In genomic region chr1:44567431-44567830, GRCm38 (mm10) we compare ENCODE assay signal across 31 mouse cellular contexts. TPM values are rescaled to one million over a fixed set of nuclear protein-coding genes. Genes with fewer than 3 reads are reported as not detected.
A peak's percentile ranks its signal among the peaks of the same experiment; 100 is the strongest.
DNase-seq lines count a peak whose midpoint lies in the region; ATAC-seq and TF ChIP-seq lines count a peak whose summit lies in the region.
"Had no signal": no experiment of that assay in that cellular context is flagged by ENCODE, and none has a peak within 500 bp of the region (broad histone marks: within the 10 kb centered on the region; RNA-seq: fewer than 3 reads in every experiment).

No protein-coding gene starts in this region.

- no peak overlapping the region for H3K4me3 ChIP-seq in kidney, postnatal 0 days (replicated peaks; ENCODE audit: low read depth, low read length)
- no peak overlapping the region for H3K4me3 ChIP-seq in embryonic fibroblast, embryonic 13.5 days (ENCODE audit: insufficient read depth, low read length)
- H3K4me3 ChIP-seq: embryonic facial prominence, embryonic 12.5 days; embryonic facial prominence, embryonic 15.5 days; erythroblast, embryonic 14.5 days; forebrain, embryonic 12.5 days; forebrain, embryonic 15.5 days; heart, embryonic 12.5 days; heart, embryonic 15.5 days; hindbrain, embryonic 10.5 days; hindbrain, embryonic 13.5 days had no signal

- no peaks in the 10 kb centered on the region for H3K9me3 ChIP-seq in kidney, postnatal 0 days (replicated peaks; ENCODE audit: low read length)
- H3K9me3 ChIP-seq: embryonic facial prominence, embryonic 12.5 days; embryonic facial prominence, embryonic 15.5 days; forebrain, embryonic 12.5 days; forebrain, embryonic 15.5 days; G1E; heart, embryonic 12.5 days; heart, embryonic 15.5 days; hindbrain, embryonic 10.5 days; hindbrain, embryonic 13.5 days had no signal

- H3K4me2 ChIP-seq in kidney, postnatal 0 days (ENCODE audit: low read length): no peak overlapping the region
- H3K4me2 ChIP-seq: embryonic facial prominence, embryonic 12.5 days; embryonic facial prominence, embryonic 15.5 days; forebrain, embryonic 12.5 days; forebrain, embryonic 15.5 days; heart, embryonic 12.5 days; heart, embryonic 15.5 days; hindbrain, embryonic 13.5 days had no signal

- H3K36me3 ChIP-seq in kidney, postnatal 0 days (ENCODE audit: insufficient read depth, low read length): no peaks in the 10 kb centered on the region
- H3K36me3 ChIP-seq: embryonic facial prominence, embryonic 12.5 days; embryonic facial prominence, embryonic 15.5 days; forebrain, embryonic 12.5 days; forebrain, embryonic 15.5 days; G1E; heart, embryonic 12.5 days; heart, embryonic 15.5 days; hindbrain, embryonic 10.5 days; hindbrain, embryonic 13.5 days had no signal

- H3K9ac ChIP-seq in kidney, postnatal 0 days (ENCODE audit: low read depth, low read length): no peak overlapping the region
- H3K9ac ChIP-seq: embryonic facial prominence, embryonic 12.5 days; embryonic facial prominence, embryonic 15.5 days; forebrain, embryonic 12.5 days; forebrain, embryonic 15.5 days; heart, embryonic 12.5 days; heart, embryonic 15.5 days; hindbrain, embryonic 13.5 days had no signal

- H3K27me3 ChIP-seq in kidney, postnatal 0 days (ENCODE audit: insufficient read depth, low read length): no peaks in the 10 kb centered on the region
- H3K27me3 ChIP-seq: CH12.LX; embryonic facial prominence, embryonic 12.5 days; embryonic facial prominence, embryonic 15.5 days; forebrain, embryonic 12.5 days; forebrain, embryonic 15.5 days; heart, embryonic 12.5 days; heart, embryonic 15.5 days; hindbrain, embryonic 13.5 days had no signal

- TF ChIP-seq POLR2A in embryonic fibroblast, embryonic 13.5 days (IDR thresholded peaks at IDR 0.05; ENCODE audit: low read depth, low read length): no peak

- TF ChIP-seq CTCF in kidney, postnatal 0 days (IDR thresholded peaks at IDR 0.05; ENCODE audit: low read depth): no peak
- no peak for TF ChIP-seq CTCF in embryonic fibroblast, embryonic 13.5 days (IDR thresholded peaks at IDR 0.05; ENCODE audit: borderline replicate concordance, insufficient read depth, low read length)

- 0 out of 2 replicates have a peak, but pooled peaks cover 2% of the 10 kb centered on the region for H3K4me1 ChIP-seq in kidney, postnatal 0 days (replicated peaks; ENCODE audit: insufficient read depth, low read length)
- peaks cover 15% of the 10 kb centered on the region; the same call in 1 of the 2 replicates for H3K4me1 ChIP-seq in embryonic fibroblast, embryonic 13.5 days (ENCODE audit: control insufficient read depth, insufficient read depth, low read length)
- H3K4me1 ChIP-seq: embryonic facial prominence, embryonic 12.5 days; embryonic facial prominence, embryonic 15.5 days; forebrain, embryonic 12.5 days; forebrain, embryonic 15.5 days; heart, embryonic 12.5 days; heart, embryonic 15.5 days; hindbrain, embryonic 10.5 days; hindbrain, embryonic 13.5 days had no signal

- WGBS in kidney, postnatal 0 days: 56% methylated on average over 4 of the region's 4 CpGs

- peak; percentile 29 for DNase-seq in adrenal gland, adult 2 months
- no peak for DNase-seq in adrenal gland, postnatal 25 days
- peak; percentile 71 for DNase-seq in kidney, postnatal 0 days (ENCODE audit: low spot score)
- no peak for DNase-seq in kidney, adult 18-20 months
- peak; percentile 27 for DNase-seq in 3134 (ENCODE audit: extremely low read depth, insufficient read length, low spot score)
- DNase-seq in thymus, adult 18-20 months: no peak
- no peak for DNase-seq in kidney, adult 9 months
- DNase-seq: adrenal gland, postnatal 10 days; B cell, adult 2 months; cerebellum, adult 11 months; cerebellum, adult 2 months; cerebellum, adult 9-11 months; cerebellum, postnatal 25 days; gastrocnemius, postnatal 25 days; heart, adult 18-20 months; heart, postnatal 10 days; heart, postnatal 36 days had no signal

- H3K27ac ChIP-seq in kidney, postnatal 0 days: no peak overlapping the region
- peak overlapping the region; percentile 90 for H3K27ac ChIP-seq in embryonic fibroblast, embryonic 13.5 days (ENCODE audit: insufficient read depth, low read length)
- H3K27ac ChIP-seq: embryonic facial prominence, embryonic 12.5 days; embryonic facial prominence, embryonic 15.5 days; forebrain, embryonic 12.5 days; forebrain, embryonic 15.5 days; heart, embryonic 15.5 days; hindbrain, embryonic 10.5 days; hindbrain, embryonic 13.5 days had no signal

- ATAC-seq in kidney, postnatal 0 days (replicated peaks; ENCODE audit: low FRiP score, low read depth): no peak
- ATAC-seq: activated CD4-positive, CD25-positive, alpha-beta regulatory T cell, adult 4 months; forebrain, embryonic 15.5 days; hindbrain, embryonic 16.5 days had no signal

RNA-seq across cellular contexts. Expression of gene Gulp1, which starts 16.1 kb away (rescaled TPM):
- 10 to 100 TPM; 40.6 to 41.0 TPM for total RNA-seq in adrenal gland, adult 2 months (2021)
- 5.5 and 5.6 TPM in 2 replicates for polyA plus RNA-seq in adrenal gland, adult 2 months (2012; rRNA removed)
- 55.1 and 64.1 TPM in 2 replicates for total RNA-seq in adrenal gland, postnatal 25 days (2021)
- 22.3 and 23.0 TPM in 2 replicates for polyA plus RNA-seq in kidney, postnatal 0 days (2015; fragmentation: Nextera tagmentation; extraction: Ambion mirVana)
- 44.4 and 70.0 TPM in 2 replicates for polyA plus RNA-seq in embryonic fibroblast, embryonic 13.5 days (2011; ENCODE audit: insufficient read length, low read depth, missing spikeins)
- total RNA-seq: CH12.LX, G1E had no signal
- polyA plus RNA-seq: activated CD4-positive, CD25-positive, alpha-beta regulatory T cell, adult 4 months; erythroblast, embryonic 14.5 days; G1E had no signal

Comparison
In these comparisons a context has a peak if more than half of its experiments do, and no peak if none do; other contexts are left out.
1. DNase-seq: peak in adrenal gland, adult 2 months (single experiment), kidney, postnatal 0 days (single experiment) and 3134 (single experiment); none in adrenal gland, postnatal 25 days (single experiment), kidney, adult 18-20 months (single experiment), thymus, adult 18-20 months (0 of 2) and kidney, adult 9 months (single experiment).